Mouse (Mus musculus) neural tube, embryonic 12.5 days (tissue): ENCODE results near the gene Lrrc29. TPM values are rescaled to one million over a fixed set of nuclear protein-coding genes. Genes with fewer than 3 reads are reported as not detected.

Source experiments
- ATAC-seq: fragments of 200-750 bp; cut with Nextera tagmentation; 2 replicates; pipeline ENCODE4 v1.8.0; 2017; ENCODE audit warnings: low read depth, mild to moderate bottlenecking, moderate TSS enrichment, moderate library complexity; ENCODE audit not compliant: low FRiP score
- H3K27ac ChIP-seq: fragments of 300-500 bp; sonication (generic); 2 replicates; pipeline ENCODE4 v1.5.1; 2016
- H3K27me3 ChIP-seq: fragments of 300-500 bp; sonication (generic); replicated peaks from 2 replicates; pipeline ENCODE4 v1.6.1; 2016; ENCODE audit warnings: mild to moderate bottlenecking
- H3K36me3 ChIP-seq: fragments of 300-500 bp; sonication (generic); 2 replicates; pipeline ENCODE4 v1.6.1; 2016; ENCODE audit warnings: mild to moderate bottlenecking
- H3K4me1 ChIP-seq: fragments of 300-500 bp; sonication (generic); 2 replicates; pipeline ENCODE4 v1.6.1; 2016
- H3K4me2 ChIP-seq: fragments of 300-500 bp; sonication (generic); replicated peaks from 2 replicates; pipeline ENCODE4 v1.6.1; 2016; ENCODE audit warnings: mild to moderate bottlenecking
- H3K4me3 ChIP-seq: fragments of 300-500 bp; sonication (generic); 2 replicates; pipeline ENCODE4 v1.5.1; 2016
- H3K9ac ChIP-seq: fragments of 300-500 bp; sonication (generic); 2 replicates; pipeline ENCODE4 v1.6.1; 2016; ENCODE audit warnings: mild to moderate bottlenecking
- H3K9me3 ChIP-seq: fragments of 300-500 bp; sonication (generic); 2 replicates; pipeline ENCODE4 v1.6.1; 2016; ENCODE audit warnings: mild to moderate bottlenecking
- WGBS: fragments of 180-500 bp; shearing (Covaris S2); methylation state at CpG from one replicate; pipeline ENCODE4 v1.1.7; 2016; 5-methylcytosine and 5-hydroxymethylcytosine counted together
- microRNA counts: library from miRNA; unstranded; fragments of <30 nt; microRNA quantifications from one replicate; lab custom pipeline; 2017
- microRNA-seq: library from miRNA; unstranded; fragments of <30 nt; microRNA quantifications from one replicate; pipeline ENCODE4, GENCODE M21; 2017
- polyA plus RNA-seq: library from polyadenylated mRNA; unstranded; fragments of >200 nt; fragmentation: Nextera tagmentation; extraction: Ambion mirVana; gene quantifications from 2 replicates; pipeline ENCODE4 v1.2.1, GENCODE M21; 2016

The Lrrc29 gene
- polyA plus RNA-seq, 1 experiment from 2014 or later: 1.2 TPM

- H3K4me1 ChIP-seq: peaks cover 28% of the 10 kb centered on the region
- peak; percentile 22; the same call in 1 of the 2 replicates for ATAC-seq
- H3K9ac ChIP-seq: peak within 1 kb of the TSS; percentile 64
- H3K27me3 ChIP-seq: peaks cover 90% of the 10 kb centered on the region
- peaks cover 6% of the 10 kb centered on the region; the same call in 1 of the 2 replicates for H3K9me3 ChIP-seq
- no peaks in the 10 kb centered on the region for H3K36me3 ChIP-seq
- no peak within 1 kb of the TSS for H3K27ac ChIP-seq
- H3K4me2 ChIP-seq: peak within 1 kb of the TSS; percentile 94
- WGBS: under 1% methylated on average over 54 of the region's 54 CpGs
- H3K4me3 ChIP-seq: peak within 1 kb of the TSS; percentile 59
Measured at GRCm38 (mm10) chr8:105264024-105264982, 61.8 kb downstream of the Lrrc29 start, which contains the start of the genes Tradd and Fbxl8. Gene Tradd (minus strand): TSS chr8:105264609. Gene Fbxl8 (plus strand): TSS chr8:105264648.

- Histone ChIP-seq H3K4me3 (peak overlapping the region; percentile 59; the same call in 1 of the 2 replicates), H3K4me1 (peaks cover 26% of the 10 kb centered on the region), H3K27ac (no peak overlapping the region), H3K9ac (no peak overlapping the region), H3K9me3 (peaks cover 6% of the 10 kb centered on the region; the same call in 1 of the 2 replicates), H3K4me2 (peak overlapping the region; percentile 94), H3K27me3 (peaks cover 90% of the 10 kb centered on the region), H3K36me3 (no peaks in the 10 kb centered on the region)
- WGBS: 40% methylated on average over 16 of the region's 16 CpGs
- ATAC-seq: no peak
Measured at GRCm38 (mm10) chr8:105263244-105263912, 62.7 kb downstream of the Lrrc29 start.

MicroRNAs encoded within 50 kb of the gene (microRNA counts, 519-probe panel; counts per million panel counts)
- 3,538 counts per million, percentile 73 among the panel's probes with 10 or more counts for microRNA mmu-miR-328 (lab: Ali Mortazavi, UCI)

Small RNA genes within 50 kb of the gene (microRNA-seq; reads per million reads assigned to microRNA genes)
- not detected for gene Gm27320
- gene Mir328: 150 reads per million, percentile 57 among the genes with 10 or more reads in this experiment

Other genes with a start within 250 kb of the Lrrc29 start
- gene Ces3b, start 242.5 kb downstream of the Lrrc29 start, polyA plus RNA-seq: not detected in 2 replicates
- not detected in 2 replicates for gene Ces4a, start 194.5 kb downstream of the Lrrc29 start, polyA plus RNA-seq
- gene Cbfb, start 155.6 kb downstream of the Lrrc29 start, polyA plus RNA-seq: 65.8 and 73.1 TPM in 2 replicates
- gene D230025D16Rik, start 101.1 kb downstream of the Lrrc29 start, polyA plus RNA-seq: 26.4 and 27.1 TPM in 2 replicates
- 6.5 TPM in 2 replicates for gene B3gnt9, start 71.1 kb downstream of the Lrrc29 start, polyA plus RNA-seq
- gene Tradd, start 61.7 kb downstream of the Lrrc29 start, polyA plus RNA-seq: 18.7 and 21.2 TPM in 2 replicates
- 0.90 and 1.0 TPM in 2 replicates for gene Fbxl8, start 61.6 kb downstream of the Lrrc29 start, polyA plus RNA-seq
- 0.19 and 0.20 TPM in 2 replicates for gene Hsf4, start 56.5 kb downstream of the Lrrc29 start, polyA plus RNA-seq
- 3.5 and 4.3 TPM in 2 replicates for gene Nol3, start 50.1 kb downstream of the Lrrc29 start, polyA plus RNA-seq
- 70.6 and 78.4 TPM in 2 replicates for gene 4931428F04Rik, start 36.4 kb downstream of the Lrrc29 start, polyA plus RNA-seq
- gene Exoc3l, start 30.2 kb downstream of the Lrrc29 start, polyA plus RNA-seq: 15.9 and 16.3 TPM in 2 replicates
- 66.0 and 75.6 TPM in 2 replicates for gene E2f4, start 28.6 kb downstream of the Lrrc29 start, polyA plus RNA-seq
- gene Elmo3, start 20.7 kb downstream of the Lrrc29 start, polyA plus RNA-seq: 1.5 and 2.2 TPM in 2 replicates
- gene Tmem208, start 76 bp upstream of the Lrrc29 start, polyA plus RNA-seq: 112 and 113 TPM in 2 replicates
- 0.92 and 0.98 TPM in 2 replicates for gene Fhod1, start 21.7 kb upstream of the Lrrc29 start, polyA plus RNA-seq
- gene Slc9a5, start 22.6 kb upstream of the Lrrc29 start, polyA plus RNA-seq: 4.4 and 4.5 TPM in 2 replicates
- 0.35 and 0.75 TPM in 2 replicates for gene Plekhg4, start 47.0 kb upstream of the Lrrc29 start, polyA plus RNA-seq
- not detected in 2 replicates for gene Kctd19, start 87.2 kb upstream of the Lrrc29 start, polyA plus RNA-seq
- gene Lrrc36, start 87.3 kb upstream of the Lrrc29 start, polyA plus RNA-seq: 1.6 and 1.8 TPM in 2 replicates
- 242 and 246 TPM in 2 replicates for gene Tppp3, start 145.2 kb upstream of the Lrrc29 start, polyA plus RNA-seq
- 29.0 and 30.7 TPM in 2 replicates for gene Zdhhc1, start 170.6 kb upstream of the Lrrc29 start, polyA plus RNA-seq
- gene Hsd11b2, start 192.5 kb upstream of the Lrrc29 start, polyA plus RNA-seq: 23.8 and 25.7 TPM in 2 replicates
- 142 and 143 TPM in 2 replicates for gene Atp6v0d1, start 239.8 kb upstream of the Lrrc29 start, polyA plus RNA-seq